Mouse (Mus musculus) lung, adult 2 months (tissue): ENCODE data around the gene Fam214a. TPM values are rescaled to one million over a fixed set of nuclear protein-coding genes. Genes with fewer than 3 reads are reported as not detected.

Source experiments
- DNase-seq: peaks from one replicate; pipeline ENCODE4 v3.0.0; 2022
- H3K4me1 ChIP-seq: fragments of 200-500 bp; 2 replicates; pipeline ENCODE4 v1.6.1; 2011; ENCODE audit warnings: low read length; ENCODE audit not compliant: control insufficient read depth, insufficient read depth
- H3K4me3 ChIP-seq: fragments of 200-500 bp; replicated peaks from 2 replicates; pipeline ENCODE3; 2011; ENCODE audit warnings: low read depth, mild to moderate bottlenecking, control low read depth, low read length; ENCODE audit errors: extremely low read depth
- CTCF ChIP-seq: fragments of 200-500 bp; IDR thresholded peaks from 2 replicates; pipeline ENCODE4 v1.5.1; 2011; ENCODE audit warnings: mild to moderate bottlenecking, low read length, control low read depth; ENCODE audit not compliant: insufficient read depth
- POLR2A ChIP-seq: fragments of 200-500 bp; IDR thresholded peaks from 2 replicates; pipeline ENCODE4 v1.6.1; 2011; ENCODE audit warnings: low read depth, mild to moderate bottlenecking, control low read depth, low read length, borderline replicate concordance; ENCODE audit errors: extremely low read depth
- WGBS: fragments of 180-500 bp; shearing (Covaris S2); methylation state at CpG from one replicate; pipeline ENCODE4 v1.1.7; 2018; 5-methylcytosine and 5-hydroxymethylcytosine counted together
- polyA plus RNA-seq: library from polyadenylated mRNA; depleted of rRNA; stranded (reverse); fragments of >200 nt; gene quantifications from 2 replicates; pipeline ENCODE4 v1.2.3, GENCODE M21; 2012

Fam214a gene
- polyA plus RNA-seq, 1 experiment = 11.8 TPM

- WGBS = under 1% methylated on average over 73 of the region's 73 CpGs
- TF ChIP-seq CTCF (no peak), POLR2A (peak; percentile 88)
These were observed 85.0 kb downstream of the Fam214a start, which contains the start of gene Arpp19 for GRCm38 (mm10) chr9:75037451-75038356. TSS of gene Arpp19 (plus strand) at chr9:75037614.

DNA sequence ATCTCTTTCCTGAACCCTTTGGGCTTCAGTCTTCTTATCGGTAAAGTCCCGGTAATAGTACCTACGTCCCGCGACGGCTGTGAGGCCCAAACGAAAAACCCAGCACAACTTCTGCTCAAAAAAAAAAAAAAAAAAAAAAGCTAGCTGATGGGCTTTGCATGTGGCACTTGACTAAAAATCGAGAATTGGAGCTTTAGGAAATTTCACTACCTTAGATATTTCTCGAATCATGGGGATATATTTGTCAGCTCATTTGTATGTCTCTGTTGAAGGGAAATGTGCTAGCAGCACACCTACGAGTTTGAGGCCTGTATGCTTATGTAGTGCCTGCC, 85.6 kb downstream of the Fam214a start:
- under 1% methylated on average over 10 of the region's 10 CpGs for WGBS
- no peak for DNase-seq
- H3K4me3 ChIP-seq = peak overlapping the region; percentile 97
- H3K4me1 ChIP-seq = peaks cover 3% of the 10 kb centered on the region
- no peak for TF ChIP-seq POLR2A
- no peak for TF ChIP-seq CTCF

More at GRCm38 (mm10) chr9:75037451-75038356, 85.0 kb downstream of the Fam214a start, which contains the start of gene Arpp19:
- H3K4me1 ChIP-seq = peaks cover 3% of the 10 kb centered on the region
- peak within 1 kb of the TSS; percentile 97 for H3K4me3 ChIP-seq
- DNase-seq = peak; percentile 74

GRCm38 (mm10) chr9:75040566-75040965, 87.9 kb downstream of the Fam214a start:
- TF ChIP-seq POLR2A (no peak), CTCF (no peak)
- H3K4me1 ChIP-seq = peaks cover 3% of the 10 kb centered on the region
- no peak for DNase-seq
- 78% methylated on average over 2 of the region's 2 CpGs for WGBS
- no peak overlapping the region for H3K4me3 ChIP-seq

DNA sequence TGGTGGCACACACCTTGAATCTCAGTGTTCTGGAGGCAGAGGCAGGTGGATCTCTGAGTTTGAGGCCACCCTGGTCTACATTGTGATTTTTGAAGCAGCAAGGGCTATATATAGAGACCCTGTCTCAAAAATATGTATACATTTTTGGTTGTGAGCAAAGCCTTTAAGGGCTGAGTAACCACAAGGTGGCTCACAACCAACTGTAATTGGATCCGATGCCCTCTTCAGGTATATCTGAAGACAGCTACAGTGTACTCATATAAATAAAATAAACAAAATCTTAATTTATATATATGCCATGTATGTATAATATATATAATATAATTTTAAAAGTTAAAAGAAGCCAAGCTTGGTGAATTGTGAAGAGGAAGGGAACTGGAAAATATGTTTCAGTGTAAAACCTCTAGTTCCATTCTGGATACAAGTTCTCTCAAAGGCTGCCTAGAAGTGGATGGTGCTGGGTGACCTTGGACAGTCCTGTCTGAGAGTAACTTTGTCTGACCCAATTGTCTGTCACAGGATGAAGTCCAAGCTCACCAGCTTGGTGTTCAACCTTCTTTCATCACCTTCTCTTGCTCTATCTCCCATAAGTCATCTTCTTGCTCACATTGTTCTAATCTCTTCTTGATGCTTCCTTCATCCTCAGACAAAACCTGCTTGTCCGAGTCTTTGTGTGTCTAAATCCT, 89.3 kb downstream of the Fam214a start:
- no peak for DNase-seq
- no peak for TF ChIP-seq POLR2A
- TF ChIP-seq CTCF = no peak
- peaks cover 3% of the 10 kb centered on the region for H3K4me1 ChIP-seq
- no peak overlapping the region for H3K4me3 ChIP-seq
- 83% methylated on average over 2 of the region's 2 CpGs for WGBS

GRCm38 (mm10) chr9:75043191-75043590, 90.5 kb downstream of the Fam214a start:
- H3K4me3 ChIP-seq = no peak overlapping the region
- TF ChIP-seq CTCF (no peak), POLR2A (no peak)
- H3K4me1 ChIP-seq = peaks cover 7% of the 10 kb centered on the region
- DNase-seq = no peak
- WGBS = 87% methylated on average over 2 of the region's 2 CpGs

- no peak for DNase-seq
- Histone ChIP-seq H3K4me1 (peaks cover 12% of the 10 kb centered on the region), H3K4me3 (no peak overlapping the region)
- TF ChIP-seq CTCF (no peak), POLR2A (no peak)
These were observed 94.4 kb downstream of the Fam214a start for GRCm38 (mm10) chr9:75047079-75047478.

- WGBS = 32% methylated on average over 3 of the region's 3 CpGs
- peaks cover 12% of the 10 kb centered on the region for H3K4me1 ChIP-seq
- DNase-seq = no peak
- no peak overlapping the region for H3K4me3 ChIP-seq
- TF ChIP-seq CTCF (no peak), POLR2A (no peak)
These were observed 96.4 kb downstream of the Fam214a start for GRCm38 (mm10) chr9:75049100-75049499.

DNA sequence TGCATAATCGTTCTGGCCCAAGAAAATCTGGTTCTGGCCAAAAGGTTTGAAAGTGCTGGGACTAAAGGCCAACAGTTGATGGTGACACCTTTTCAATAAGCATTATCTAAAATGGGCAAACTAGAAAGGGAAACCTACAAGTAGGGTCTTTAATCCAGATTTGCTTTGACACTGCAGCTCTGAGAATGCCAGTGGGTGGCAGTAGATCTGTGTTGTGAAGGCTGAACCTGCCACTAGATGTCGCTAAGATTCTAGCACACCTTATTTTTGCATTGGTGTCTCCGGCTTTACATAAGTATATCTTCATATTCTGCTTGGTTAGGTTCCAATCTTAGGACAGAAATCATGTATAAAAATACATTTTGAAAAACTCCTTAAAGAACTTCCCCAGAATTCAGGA, 97.3 kb downstream of the Fam214a start:
- TF ChIP-seq CTCF (peak; percentile 68), POLR2A (no peak)
- WGBS = 13% methylated on average over 3 of the region's 3 CpGs
- H3K4me1 ChIP-seq = peaks cover 12% of the 10 kb centered on the region
- H3K4me3 ChIP-seq = no peak overlapping the region
- peak; percentile 42 for DNase-seq

GRCm38 (mm10) chr9:75051841-75052240, 99.2 kb downstream of the Fam214a start:
- Histone ChIP-seq H3K4me1 (peaks cover 12% of the 10 kb centered on the region), H3K4me3 (no peak overlapping the region)
- TF ChIP-seq POLR2A = no peak
- TF ChIP-seq CTCF = no peak
- DNase-seq = no peak
- 85% methylated on average over 4 of the region's 4 CpGs for WGBS

DNA sequence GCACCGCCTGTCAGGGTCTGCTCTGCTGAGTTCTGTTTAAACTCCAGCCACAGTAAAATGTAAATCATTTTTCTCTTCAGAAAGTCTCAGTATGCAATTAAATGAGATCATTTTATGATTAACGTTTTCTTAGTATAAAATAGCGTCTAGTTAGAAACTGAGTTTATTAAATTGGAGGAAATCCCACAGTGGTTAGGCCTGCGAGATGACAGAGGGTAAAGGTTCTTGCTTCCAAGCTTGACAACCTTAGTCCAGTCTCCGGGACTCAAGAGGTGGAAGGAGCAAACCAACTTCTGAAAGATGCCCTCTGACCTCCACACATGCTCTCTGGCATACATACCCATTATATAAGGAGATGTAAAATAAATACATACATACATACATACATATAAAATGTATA, 102.4 kb downstream of the Fam214a start:
- DNase-seq = no peak
- Histone ChIP-seq H3K4me1 (no peaks in the 10 kb centered on the region; the same call in none of the 2 replicates), H3K4me3 (no peak overlapping the region)
- TF ChIP-seq CTCF (no peak), POLR2A (no peak)
- 92% methylated on average over 5 of the region's 5 CpGs for WGBS
